Mouse (Mus musculus) liver, embryonic 14.5 days (tissue): ENCODE measurements around the gene Fasl. TPM values are rescaled to one million over a fixed set of nuclear protein-coding genes. Genes with fewer than 3 reads are reported as not detected.

ENCODE experiments used
- ATAC-seq: fragments of 200-750 bp; cut with Nextera tagmentation; 2 replicates; pipeline ENCODE4 v1.8.0; 2017; ENCODE audit warnings: moderate number of reproducible peaks, mild to moderate bottlenecking, moderate library complexity; ENCODE audit not compliant: insufficient read depth
- DNase-seq, 3 experiments: peaks; one replicate each; pipeline ENCODE4 v3.0.0-alpha.2; 2012 to 2013; ENCODE audit warnings: low read depth in 3 of 3, low spot score in 3 of 3
- H3K27ac ChIP-seq: fragments of 300-500 bp; sonication (generic); 2 replicates; pipeline ENCODE4 v1.5.1; 2014; ENCODE audit warnings: moderate library complexity, mild to moderate bottlenecking, control low read depth, inconsistent platforms
- H3K27me3 ChIP-seq: fragments of 300-500 bp; sonication (generic); 2 replicates; pipeline ENCODE4 v1.6.1; 2014; ENCODE audit warnings: mild to moderate bottlenecking, low read length, moderate library complexity; ENCODE audit not compliant: control insufficient read depth, insufficient read depth
- H3K36me3 ChIP-seq: fragments of 300-500 bp; sonication (generic); replicated peaks from 2 replicates; pipeline ENCODE4 v1.6.1; 2014; ENCODE audit warnings: low read depth; ENCODE audit not compliant: control insufficient read depth, insufficient read depth
- H3K4me1 ChIP-seq, 2 experiments: fragments of 200-500 bp in 1 of 2; fragments of 300-500 bp in 1 of 2; sonication (generic) in 1 of 2; replicated peaks; 2 replicates each; pipeline ENCODE4 v1.6.1; 2012 to 2014; ENCODE audit warnings: antibody characterized with exemption in 1 of 2, inconsistent platforms in 1 of 2, low read length in 1 of 2; ENCODE audit not compliant: control insufficient read depth in 2 of 2, insufficient read depth in 2 of 2
- H3K4me2 ChIP-seq: fragments of 300-500 bp; sonication (generic); 2 replicates; pipeline ENCODE4 v1.6.1; 2014; ENCODE audit warnings: low read depth, mild to moderate bottlenecking, control low read depth, moderate library complexity
- H3K4me3 ChIP-seq, 2 experiments: fragments of 200-500 bp in 1 of 2; fragments of 300-500 bp in 1 of 2; sonication (generic) in 1 of 2; 2 replicates each; pipeline ENCODE4 v1.5.1; 2012 to 2014; ENCODE audit warnings: low read depth in 2 of 2, low read length in 2 of 2, mild to moderate bottlenecking in 2 of 2, control low read depth in 1 of 2, inconsistent platforms in 1 of 2, moderate library complexity in 1 of 2; ENCODE audit not compliant: insufficient read depth in 1 of 2
- H3K9ac ChIP-seq: fragments of 300-500 bp; sonication (generic); replicated peaks from 2 replicates; pipeline ENCODE4 v1.6.1; 2014; ENCODE audit warnings: mild to moderate bottlenecking, control low read depth, moderate library complexity
- H3K9me3 ChIP-seq: fragments of 300-500 bp; sonication (generic); 2 replicates; pipeline ENCODE4 v1.6.1; 2016; ENCODE audit warnings: low read length, mixed read lengths; ENCODE audit not compliant: control insufficient read depth
- CTCF ChIP-seq: IDR thresholded peaks from 2 replicates; pipeline ENCODE4 v1.5.1; 2016; ENCODE audit warnings: antibody characterized with exemption, low read depth, control low read depth
- EP300 ChIP-seq: IDR thresholded peaks from 2 replicates; pipeline ENCODE4 v1.6.1; 2016; ENCODE audit warnings: antibody characterized with exemption, low read depth
- WGBS: fragments of 180-500 bp; shearing (Covaris S2); extraction: QIAGEN DNeasy Blood & Tissue Kit; methylation state at CpG from one replicate; pipeline ENCODE4 v1.1.7; 2014; ENCODE audit not compliant: insufficient replicate concordance; 5-methylcytosine and 5-hydroxymethylcytosine counted together
- polyA plus RNA-seq, 2 experiments: library from polyadenylated mRNA; depleted of rRNA in 1 of 2; stranded (reverse) in 1 of 2; unstranded in 1 of 2; fragments of >200 nt; fragmentation: Nextera tagmentation in 1 of 2; extraction: Ambion mirVana in 1 of 2; gene quantifications; 2 replicates each; pipeline versions ENCODE4 v1.2.1 to v1.2.3; 2012 to 2014

Fasl gene
- polyA plus RNA-seq, 2 experiments, result 0.11 TPM; not detected in 1

DNA sequence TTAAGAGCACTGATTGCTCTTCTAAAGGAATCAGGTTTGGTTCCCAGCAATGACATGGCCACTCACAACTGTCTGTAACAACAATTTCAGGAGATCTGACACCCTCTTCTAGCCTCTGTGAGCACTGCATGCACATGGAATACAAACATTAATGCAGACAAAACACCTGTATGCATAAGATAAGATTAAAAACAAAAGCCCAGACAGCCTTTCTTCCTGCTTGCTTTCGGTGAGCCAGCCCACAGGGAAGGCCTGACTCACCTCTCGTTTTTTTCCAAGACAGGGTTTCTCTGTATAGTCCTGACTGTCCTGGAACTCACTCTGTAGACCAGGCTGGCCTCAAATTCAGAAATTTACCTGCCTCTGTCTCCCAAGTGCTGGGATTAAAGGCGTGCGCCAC lies 44.1 kb downstream of the Fasl start:
- ATAC-seq (no peak), DNase-seq (no peak)
- no peaks in the 10 kb centered on the region for H3K27me3 ChIP-seq
- H3K9ac ChIP-seq, result no peak overlapping the region
- peaks cover 0 to 5% of the 10 kb centered on the region in 2 experiments; a peak in 2 of 4 replicates for H3K4me1 ChIP-seq
- H3K27ac ChIP-seq, result no peak overlapping the region
- no peak overlapping the region for H3K4me2 ChIP-seq
- H3K9me3 ChIP-seq, result no peaks in the 10 kb centered on the region
- 50% methylated on average over 4 of the region's 4 CpGs for WGBS
- H3K36me3 ChIP-seq, result no peaks in the 10 kb centered on the region
- no peak overlapping the region for H3K4me3 ChIP-seq
- TF ChIP-seq EP300 (no peak), CTCF (no peak)

DNA sequence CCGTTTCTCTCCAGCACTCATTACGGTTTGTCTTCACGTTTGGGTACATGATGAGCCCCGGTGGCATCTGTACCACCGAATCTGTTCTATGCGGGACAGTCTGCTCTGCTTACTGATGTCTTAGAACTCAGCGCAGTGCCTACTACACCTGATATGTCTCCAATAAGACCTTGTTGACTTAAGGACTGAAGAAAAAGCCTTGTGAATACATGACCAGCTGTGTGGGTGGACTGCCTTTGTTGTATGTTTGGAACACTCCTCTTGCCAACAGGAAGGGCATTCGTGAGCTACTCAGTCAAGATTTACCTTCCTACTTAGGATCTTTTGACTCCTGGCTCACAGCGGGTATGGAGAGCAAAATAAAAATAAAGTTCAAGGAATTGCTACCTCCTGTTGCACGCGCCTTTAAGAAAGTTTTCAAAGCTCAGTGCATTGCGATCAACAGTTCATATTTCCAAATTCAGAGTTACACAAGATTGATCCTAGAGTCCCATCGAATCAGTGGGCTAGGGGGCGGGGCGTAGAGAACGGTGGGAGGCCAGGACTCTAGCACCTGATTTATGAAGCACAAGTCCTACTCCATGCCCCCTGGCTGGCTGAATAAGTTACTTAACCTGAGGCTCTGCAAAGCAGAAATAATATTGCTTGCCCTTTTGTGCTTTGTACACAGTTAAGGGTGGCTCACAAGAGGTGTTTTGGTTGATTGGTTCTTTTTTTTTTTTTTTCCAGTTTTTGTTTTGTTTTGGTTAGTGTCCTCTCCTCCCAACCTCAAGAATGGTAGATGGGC lies 45.6 kb downstream of the Fasl start:
- TF ChIP-seq CTCF (no peak), EP300 (no peak)
- 72% methylated on average over 16 of the region's 16 CpGs for WGBS
- Histone ChIP-seq H3K9me3 (no peaks in the 10 kb centered on the region), H3K27me3 (no peaks in the 10 kb centered on the region), H3K36me3 (no peaks in the 10 kb centered on the region), H3K4me1 (no peaks in the 10 kb centered on the region), H3K4me3 (no peak overlapping the region), H3K27ac (no peak overlapping the region), H3K9ac (no peak overlapping the region), H3K4me2 (no peak overlapping the region)
- ATAC-seq (no peak), DNase-seq (no peak)

- H3K36me3 ChIP-seq, result no peaks in the 10 kb centered on the region
- no peak overlapping the region for H3K4me2 ChIP-seq
- H3K9ac ChIP-seq, result no peak overlapping the region
- no peak overlapping the region for H3K27ac ChIP-seq
- H3K27me3 ChIP-seq, result 0 out of 2 replicates have a peak, but pooled peaks cover 2% of the 10 kb centered on the region
- DNase-seq (no peak), ATAC-seq (no peak)
- H3K9me3 ChIP-seq, result no peaks in the 10 kb centered on the region
- TF ChIP-seq EP300 (no peak), CTCF (peak; percentile 58; the same call in 1 of the 2 replicates)
- peaks cover 0 to 4% of the 10 kb centered on the region in 2 experiments; a peak in 1 of 4 replicates for H3K4me1 ChIP-seq
- 6% methylated on average over 3 of the region's 3 CpGs for WGBS
- no peak overlapping the region for H3K4me3 ChIP-seq
These were observed 51.4 kb downstream of the Fasl start for GRCm38 (mm10) chr1:161736848-161737247.

GRCm38 (mm10) chr1:161736255-161736654 lies 52.0 kb downstream of the Fasl start:
- ATAC-seq (no peak), DNase-seq (no peak)
- Histone ChIP-seq H3K4me3 (no peak overlapping the region), H3K9me3 (no peaks in the 10 kb centered on the region), H3K27ac (no peak overlapping the region), H3K4me2 (no peak overlapping the region), H3K36me3 (no peaks in the 10 kb centered on the region), H3K9ac (no peak overlapping the region), H3K4me1 (peaks cover 0 to 4% of the 10 kb centered on the region in 2 experiments; a peak in 1 of 4 replicates), H3K27me3 (0 out of 2 replicates have a peak, but pooled peaks cover 2% of the 10 kb centered on the region)
- 45% methylated on average over 3 of the region's 3 CpGs for WGBS
- TF ChIP-seq EP300 (no peak), CTCF (no peak)

- Histone ChIP-seq H3K4me1 (peaks cover 0 to 4% of the 10 kb centered on the region in 2 experiments; a peak in 1 of 4 replicates), H3K4me2 (peak overlapping the region; percentile 36), H3K36me3 (no peaks in the 10 kb centered on the region), H3K27me3 (0 out of 2 replicates have a peak, but pooled peaks cover 2% of the 10 kb centered on the region), H3K9ac (no peak overlapping the region), H3K4me3 (no peak overlapping the region), H3K9me3 (no peaks in the 10 kb centered on the region), H3K27ac (no peak overlapping the region)
- DNase-seq (no peak), ATAC-seq (no peak)
- TF ChIP-seq EP300, result no peak
- peak; percentile 42 for TF ChIP-seq CTCF
- 39% methylated on average over 11 of the region's 11 CpGs for WGBS
These were observed 52.7 kb downstream of the Fasl start for GRCm38 (mm10) chr1:161735465-161736046.
